Mouse (Mus musculus) left cerebral cortex, postnatal 4 days (tissue): ENCODE results near the gene Ccer1. TPM values are rescaled to one million over a fixed set of nuclear protein-coding genes. Genes with fewer than 3 reads are reported as not detected.
"Not testable (repeated sequence)": the region's sequence is repeated elsewhere in the genome, so short reads cannot be mapped to it uniquely, and the experiment has no call there.

Source experiments
- DNase-seq: peaks from one replicate; pipeline ENCODE4 v3.0.0-alpha.2; 2022
- intact Hi-C: fragments of 180-260 bp; cut with DNase I; formaldehyde crosslinking; loops from one replicate; pipeline ENCODE4 v1.15.1; 2025
- total RNA-seq, 2 experiments: library from RNA; stranded (reverse); gene quantifications; 2 replicates each; pipeline ENCODE4 v1.2.3; 2021

Gene Ccer1
- total RNA-seq, 2 experiments from 2014 or later: not detected

- DNase-seq, intact Hi-C loops: not testable (repeated sequence)
These were observed 33.8 kb downstream of the Ccer1 start, which contains the start of gene C030005K15Rik for GRCm38 (mm10) chr10:97726655-97727054. TSS of gene C030005K15Rik (minus strand) at chr10:97726755.

Other genes starting within 250 kb of the Ccer1 start
- gene Dcn, start 213.4 kb upstream of the Ccer1 start, total RNA-seq: 10 to 100 TPM; 25.4 to 30.4 TPM
- gene Lum, start 127.9 kb upstream of the Ccer1 start, total RNA-seq: 1 to 10 TPM; 4.3 to 5.2 TPM
- under 1 TPM; 0.38 to 0.40 TPM for gene Kera, start 86.2 kb upstream of the Ccer1 start, total RNA-seq
- gene Epyc, start 49.0 kb upstream of the Ccer1 start, total RNA-seq: under 1 TPM; 0.46 to 0.50 TPM
- under 1 TPM in 1 of 2 experiments, not detected in 1; 0.18 TPM for gene C030005K15Rik, start 33.7 kb downstream of the Ccer1 start, total RNA-seq